Mouse (Mus musculus): Measurements from ENCODE around the gene Iqcd. TPM values are rescaled to one million over a fixed set of nuclear protein-coding genes. Genes with fewer than 3 reads are reported as not detected.

Gene Iqcd
- polyA plus RNA-seq (2014; fragmentation: Nextera tagmentation; extraction: Ambion mirVana): 0.54 and 0.78 TPM in 2 replicates

GRCm38 (mm10) chr5:120588569-120589094, at the start of gene Iqcd, which contains the start of gene Tpcn1:
Gene Iqcd, plus strand, starts transcription at chr5:120589016.
Gene Tpcn1, minus strand, starts transcription at chr5:120588673.
- peak within 1 kb of the TSS; percentile 60 for H3K4me3 ChIP-seq (ENCODE audit: low read depth, low read length)
- H3K27ac ChIP-seq (ENCODE audit: low read length): peak within 1 kb of the TSS; percentile 55; the same call in 1 of the 2 replicates
- WGBS: under 1% methylated on average over 35 of the region's 35 CpGs
- peak within 1 kb of the TSS; percentile 47 for H3K9ac ChIP-seq (replicated peaks; ENCODE audit: low read depth, low read length)
- no peaks in the 10 kb centered on the region for H3K27me3 ChIP-seq (ENCODE audit: control insufficient read depth, insufficient read depth, low read length)
- peaks cover 18% of the 10 kb centered on the region for H3K4me1 ChIP-seq (ENCODE audit: control insufficient read depth, insufficient read depth, low read length)
- no peaks in the 10 kb centered on the region for H3K36me3 ChIP-seq (ENCODE audit: control insufficient read depth, insufficient read depth, low read length)
- no peaks in the 10 kb centered on the region for H3K9me3 ChIP-seq (ENCODE audit: control insufficient read depth, low read depth, low read length)
- peak within 1 kb of the TSS; percentile 91 for H3K4me2 ChIP-seq (replicated peaks; ENCODE audit: low read depth, low read length)
- ATAC-seq (ENCODE audit: insufficient number of reproducible peaks, insufficient read depth, low FRiP score, low read depth): peak; percentile 98

- no peak for ATAC-seq (ENCODE audit: insufficient number of reproducible peaks, insufficient read depth, low FRiP score, low read depth)
- 67% methylated on average over 11 of the region's 11 CpGs for WGBS
- no peak overlapping the region for H3K27ac ChIP-seq (ENCODE audit: low read length)
- H3K9me3 ChIP-seq (ENCODE audit: control insufficient read depth, low read depth, low read length): no peaks in the 10 kb centered on the region
- H3K4me2 ChIP-seq (replicated peaks; ENCODE audit: low read depth, low read length): no peak overlapping the region
- 0 out of 2 replicates have a peak, but pooled peaks cover 4% of the 10 kb centered on the region for H3K4me1 ChIP-seq (ENCODE audit: control insufficient read depth, insufficient read depth, low read length)
- H3K4me3 ChIP-seq (ENCODE audit: low read depth, low read length): no peak overlapping the region
- peaks cover 10% of the 10 kb centered on the region for H3K36me3 ChIP-seq (ENCODE audit: control insufficient read depth, insufficient read depth, low read length)
- no peaks in the 10 kb centered on the region for H3K27me3 ChIP-seq (ENCODE audit: control insufficient read depth, insufficient read depth, low read length)
- no peak overlapping the region for H3K9ac ChIP-seq (replicated peaks; ENCODE audit: low read depth, low read length)
Observed at GRCm38 (mm10) chr5:120548236-120548850, 40.5 kb upstream of the Iqcd start.

- Histone ChIP-seq H3K4me1 (ENCODE audit: control insufficient read depth, insufficient read depth, low read length) (0 out of 2 replicates have a peak, but pooled peaks cover 4% of the 10 kb centered on the region), H3K27me3 (ENCODE audit: control insufficient read depth, insufficient read depth, low read length) (no peaks in the 10 kb centered on the region), H3K36me3 (ENCODE audit: control insufficient read depth, insufficient read depth, low read length) (peaks cover 17% of the 10 kb centered on the region), H3K9ac (replicated peaks; ENCODE audit: low read depth, low read length) (no peak overlapping the region), H3K4me2 (replicated peaks; ENCODE audit: low read depth, low read length) (no peak overlapping the region), H3K4me3 (ENCODE audit: low read depth, low read length) (no peak overlapping the region), H3K9me3 (ENCODE audit: control insufficient read depth, low read depth, low read length) (no peaks in the 10 kb centered on the region), H3K27ac (ENCODE audit: low read length) (no peak overlapping the region)
- no peak for ATAC-seq (ENCODE audit: insufficient number of reproducible peaks, insufficient read depth, low FRiP score, low read depth)
- 82% methylated on average over 5 of the region's 5 CpGs for WGBS
Observed at GRCm38 (mm10) chr5:120550137-120550536, 38.7 kb upstream of the Iqcd start.

GRCm38 (mm10) chr5:120550673-120551072, 38.1 kb upstream of the Iqcd start:
- ATAC-seq (ENCODE audit: insufficient number of reproducible peaks, insufficient read depth, low FRiP score, low read depth): no peak
- Histone ChIP-seq H3K27me3 (ENCODE audit: control insufficient read depth, insufficient read depth, low read length) (no peaks in the 10 kb centered on the region), H3K36me3 (ENCODE audit: control insufficient read depth, insufficient read depth, low read length) (peaks cover 17% of the 10 kb centered on the region), H3K4me1 (ENCODE audit: control insufficient read depth, insufficient read depth, low read length) (0 out of 2 replicates have a peak, but pooled peaks cover 4% of the 10 kb centered on the region), H3K9ac (replicated peaks; ENCODE audit: low read depth, low read length) (no peak overlapping the region), H3K9me3 (ENCODE audit: control insufficient read depth, low read depth, low read length) (no peaks in the 10 kb centered on the region), H3K27ac (ENCODE audit: low read length) (no peak overlapping the region), H3K4me3 (ENCODE audit: low read depth, low read length) (no peak overlapping the region), H3K4me2 (replicated peaks; ENCODE audit: low read depth, low read length) (no peak overlapping the region)
- 94% methylated on average over 5 of the region's 5 CpGs for WGBS

- Histone ChIP-seq H3K4me2 (replicated peaks; ENCODE audit: low read depth, low read length) (no peak overlapping the region), H3K9ac (replicated peaks; ENCODE audit: low read depth, low read length) (no peak overlapping the region), H3K27me3 (ENCODE audit: control insufficient read depth, insufficient read depth, low read length) (no peaks in the 10 kb centered on the region), H3K27ac (ENCODE audit: low read length) (no peak overlapping the region), H3K36me3 (ENCODE audit: control insufficient read depth, insufficient read depth, low read length) (peaks cover 17% of the 10 kb centered on the region), H3K9me3 (ENCODE audit: control insufficient read depth, low read depth, low read length) (no peaks in the 10 kb centered on the region), H3K4me1 (ENCODE audit: control insufficient read depth, insufficient read depth, low read length) (peaks cover 17% of the 10 kb centered on the region), H3K4me3 (ENCODE audit: low read depth, low read length) (no peak overlapping the region)
- WGBS: 89% methylated on average over 24 of the region's 24 CpGs
- ATAC-seq (ENCODE audit: insufficient number of reproducible peaks, insufficient read depth, low FRiP score, low read depth): no peak
Observed at GRCm38 (mm10) chr5:120555871-120556270, 32.9 kb upstream of the Iqcd start.

GRCm38 (mm10) chr5:120558041-120558440, 30.8 kb upstream of the Iqcd start:
- no peaks in the 10 kb centered on the region for H3K27me3 ChIP-seq (ENCODE audit: control insufficient read depth, insufficient read depth, low read length)
- H3K36me3 ChIP-seq (ENCODE audit: control insufficient read depth, insufficient read depth, low read length): peaks cover 17% of the 10 kb centered on the region
- 64% methylated on average over 8 of the region's 8 CpGs for WGBS
- H3K27ac ChIP-seq (ENCODE audit: low read length): no peak overlapping the region
- no peaks in the 10 kb centered on the region for H3K9me3 ChIP-seq (ENCODE audit: control insufficient read depth, low read depth, low read length)
- peaks cover 23% of the 10 kb centered on the region for H3K4me1 ChIP-seq (ENCODE audit: control insufficient read depth, insufficient read depth, low read length)
- no peak overlapping the region for H3K4me2 ChIP-seq (replicated peaks; ENCODE audit: low read depth, low read length)
- no peak overlapping the region for H3K4me3 ChIP-seq (ENCODE audit: low read depth, low read length)
- no peak overlapping the region for H3K9ac ChIP-seq (replicated peaks; ENCODE audit: low read depth, low read length)
- ATAC-seq (ENCODE audit: insufficient number of reproducible peaks, insufficient read depth, low FRiP score, low read depth): no peak

GRCm38 (mm10) chr5:120558762-120559161, 30.1 kb upstream of the Iqcd start:
- H3K9ac ChIP-seq (replicated peaks; ENCODE audit: low read depth, low read length): no peak overlapping the region
- WGBS: 52% methylated on average over 14 of the region's 14 CpGs
- H3K4me2 ChIP-seq (replicated peaks; ENCODE audit: low read depth, low read length): no peak overlapping the region
- no peaks in the 10 kb centered on the region for H3K27me3 ChIP-seq (ENCODE audit: control insufficient read depth, insufficient read depth, low read length)
- H3K4me3 ChIP-seq (ENCODE audit: low read depth, low read length): no peak overlapping the region
- ATAC-seq (ENCODE audit: insufficient number of reproducible peaks, insufficient read depth, low FRiP score, low read depth): no peak
- no peaks in the 10 kb centered on the region for H3K9me3 ChIP-seq (ENCODE audit: control insufficient read depth, low read depth, low read length)
- H3K27ac ChIP-seq (ENCODE audit: low read length): no peak overlapping the region
- peaks cover 12% of the 10 kb centered on the region for H3K36me3 ChIP-seq (ENCODE audit: control insufficient read depth, insufficient read depth, low read length)
- peaks cover 28% of the 10 kb centered on the region for H3K4me1 ChIP-seq (ENCODE audit: control insufficient read depth, insufficient read depth, low read length)

- H3K27ac ChIP-seq (ENCODE audit: low read length): peak overlapping the region; percentile 85
- WGBS: 38% methylated on average over 9 of the region's 9 CpGs
- H3K27me3 ChIP-seq (ENCODE audit: control insufficient read depth, insufficient read depth, low read length): no peaks in the 10 kb centered on the region
- H3K9me3 ChIP-seq (ENCODE audit: control insufficient read depth, low read depth, low read length): no peaks in the 10 kb centered on the region
- H3K4me3 ChIP-seq (ENCODE audit: low read depth, low read length): peak overlapping the region; percentile 9; the same call in 1 of the 2 replicates
- no peak for ATAC-seq (ENCODE audit: insufficient number of reproducible peaks, insufficient read depth, low FRiP score, low read depth)
- peaks cover 41% of the 10 kb centered on the region for H3K4me1 ChIP-seq (ENCODE audit: control insufficient read depth, insufficient read depth, low read length)
- H3K9ac ChIP-seq (replicated peaks; ENCODE audit: low read depth, low read length): no peak overlapping the region
- H3K4me2 ChIP-seq (replicated peaks; ENCODE audit: low read depth, low read length): peak overlapping the region; percentile 36; the same call in 1 of the 2 replicates
- peaks cover 5% of the 10 kb centered on the region; the same call in 1 of the 2 replicates for H3K36me3 ChIP-seq (ENCODE audit: control insufficient read depth, insufficient read depth, low read length)
Observed at GRCm38 (mm10) chr5:120560129-120560615, 28.6 kb upstream of the Iqcd start.
